Mouse (Mus musculus): Measurements from ENCODE around the gene Calhm4. TPM values are rescaled to one million over a fixed set of nuclear protein-coding genes. Genes with fewer than 3 reads are reported as not detected.

The Calhm4 gene
- total and polyA plus RNA-seq, 3 experiments = 0.04 TPM; not detected in 2

- Histone ChIP-seq H3K4me3 (replicated peaks in 1 of 3; ENCODE audit: low read depth in 2 of 3, low read length in 2 of 3, poor library complexity in 1 of 3) (no peak overlapping the region), H3K4me2 (ENCODE audit: insufficient read depth, low read depth, poor library complexity, severe bottlenecking) (no peak overlapping the region), H3K27me3 (replicated peaks) (no peaks in the 10 kb centered on the region), H3K36me3 (replicated peaks in 1 of 2; ENCODE audit: control insufficient read depth in 1 of 2, insufficient read depth in 1 of 2, low read length in 1 of 2) (no peaks in the 10 kb centered on the region), H3K27ac (ENCODE audit: insufficient read depth, low read depth) (no peak overlapping the region), H3K4me1 (ENCODE audit: control insufficient read depth in 1 of 2, insufficient read depth in 2 of 2) (peaks cover 0 to 8% of the 10 kb centered on the region in 2 experiments; a peak in 2 of 4 replicates), H3K9me3 (replicated peaks; ENCODE audit: low read length) (no peaks in the 10 kb centered on the region), H3K79me2 (replicated peaks; ENCODE audit: control insufficient read depth, extremely low read depth, insufficient read depth, poor library complexity, severe bottlenecking) (no peaks in the 10 kb centered on the region), H3K9ac (ENCODE audit: insufficient read depth, low read depth) (no peak overlapping the region)
- in situ Hi-C loops (cut with MboI; ENCODE audit: low pct_ligation_motif_present, low pct_unique_long_range_greater_than_20kb, low sequenced_read_pairs) (no loop called here), dilution Hi-C loops (cut with MboI; ENCODE audit: extremely low pct_ligation_motif_present, extremely low pct_unique_long_range_greater_than_20kb, low sequenced_read_pairs) (no loop called here)
- TF ChIP-seq MAFK (IDR thresholded peaks at IDR 0.05; ENCODE audit: insufficient replicate concordance, low read length) (no peak), UBTF (IDR thresholded peaks at IDR 0.05; ENCODE audit: low read depth, low read length) (no peak), POLR2AphosphoS2 (IDR thresholded peaks at IDR 0.05; ENCODE audit: low read depth, low read length) (no peak), ETS1 (conservative IDR thresholded peaks at IDR 0.05; ENCODE audit: low read depth, low read length) (no peak), IRF4 (IDR thresholded peaks at IDR 0.05; ENCODE audit: low read depth, low read length) (no peak), MEF2A (IDR thresholded peaks at IDR 0.05; ENCODE audit: borderline replicate concordance, low read depth, low read length) (no peak), CHD1 (IDR thresholded peaks at IDR 0.05; ENCODE audit: low read depth, low read length) (no peak), RCOR1 (conservative IDR thresholded peaks at IDR 0.05; ENCODE audit: low read depth, low read length) (no peak), RAD21 (IDR thresholded peaks at IDR 0.05; ENCODE audit: low read depth, low read length) (no peak), MYC (IDR thresholded peaks at IDR 0.05; ENCODE audit: low read depth, low read length) (no peak), BHLHE40 (IDR thresholded peaks at IDR 0.05; ENCODE audit: low read depth, low read length) (no peak), HCFC1 (IDR thresholded peaks at IDR 0.05; ENCODE audit: low read depth, low read length) (no peak), KAT2A (IDR thresholded peaks at IDR 0.05; ENCODE audit: insufficient replicate concordance, low read length) (no peak), MAX (IDR thresholded peaks at IDR 0.05; ENCODE audit: low read length) (no peak), SMC3 (IDR thresholded peaks at IDR 0.05; ENCODE audit: low read depth, low read length) (no peak), E2F4 (IDR thresholded peaks at IDR 0.05; ENCODE audit: insufficient replicate concordance, low read depth, low read length) (no peak), CHD2 (IDR thresholded peaks at IDR 0.05; ENCODE audit: low read length) (no peak), USF1 (IDR thresholded peaks at IDR 0.05; ENCODE audit: low read depth, low read length) (no peak)
- no peak for DNase-seq (ENCODE audit: extremely low read depth)
Observed at GRCm38 (mm10) chr10:34074522-34075200, 30.6 kb upstream of the Calhm4 start.

GRCm38 (mm10) chr10:34071650-34072049 is 27.5 kb upstream of the Calhm4 start:
- no peaks in the 10 kb centered on the region for H3K36me3 ChIP-seq (replicated peaks in 1 of 2; ENCODE audit: control insufficient read depth in 1 of 2, insufficient read depth in 1 of 2, low read length in 1 of 2)
- TF ChIP-seq CTCF (conservative IDR thresholded peaks at IDR 0.05 in 1 of 2, IDR thresholded peaks at IDR 0.05 in 1 of 2; ENCODE audit: low read depth in 2 of 2, low read length in 2 of 2) (peak in 1 of 2 experiments; percentile 55; a peak in 2 of 4 replicates), MAX (IDR thresholded peaks at IDR 0.05; ENCODE audit: low read length) (no peak), RAD21 (IDR thresholded peaks at IDR 0.05; ENCODE audit: low read depth, low read length) (no peak), JUND (conservative IDR thresholded peaks at IDR 0.05; ENCODE audit: low read depth, low read length) (no peak), EP300 (IDR thresholded peaks at IDR 0.05; ENCODE audit: low read length) (no peak), KAT2A (IDR thresholded peaks at IDR 0.05; ENCODE audit: insufficient replicate concordance, low read length) (no peak), ZNF384 (IDR thresholded peaks at IDR 0.05; ENCODE audit: low read depth, low read length) (0 out of 2 replicates have a peak, but pooled peaks have one; percentile 49), SMC3 (IDR thresholded peaks at IDR 0.05; ENCODE audit: low read depth, low read length) (peak; percentile 17; the same call in 1 of the 2 replicates), CHD2 (IDR thresholded peaks at IDR 0.05; ENCODE audit: low read length) (no peak), MAFK (IDR thresholded peaks at IDR 0.05; ENCODE audit: insufficient replicate concordance, low read length) (no peak), MYC (IDR thresholded peaks at IDR 0.05; ENCODE audit: low read depth, low read length) (no peak), MEF2A (IDR thresholded peaks at IDR 0.05; ENCODE audit: borderline replicate concordance, low read depth, low read length) (no peak), GABPA (IDR thresholded peaks at IDR 0.05; ENCODE audit: insufficient replicate concordance, low read depth, low read length) (no peak)
- H3K4me2 ChIP-seq (ENCODE audit: insufficient read depth, low read depth, poor library complexity, severe bottlenecking) = peak overlapping the region; percentile 50
- H3K9me3 ChIP-seq (replicated peaks; ENCODE audit: low read length) = no peaks in the 10 kb centered on the region
- no peak overlapping the region for H3K27ac ChIP-seq (ENCODE audit: insufficient read depth, low read depth)
- H3K9ac ChIP-seq (ENCODE audit: insufficient read depth, low read depth) = no peak overlapping the region
- H3K79me2 ChIP-seq (replicated peaks; ENCODE audit: control insufficient read depth, extremely low read depth, insufficient read depth, poor library complexity, severe bottlenecking) = no peaks in the 10 kb centered on the region
- no peaks in the 10 kb centered on the region for H3K27me3 ChIP-seq (replicated peaks)
- no peak for DNase-seq (ENCODE audit: extremely low read depth)
- dilution Hi-C loops (cut with MboI; ENCODE audit: extremely low pct_ligation_motif_present, extremely low pct_unique_long_range_greater_than_20kb, low sequenced_read_pairs) = no loop called here
- H3K4me3 ChIP-seq (replicated peaks in 1 of 3; ENCODE audit: low read depth in 2 of 3, low read length in 2 of 3, poor library complexity in 1 of 3) = no peak overlapping the region
- peaks cover 0 to 8% of the 10 kb centered on the region in 2 experiments; a peak in 2 of 4 replicates for H3K4me1 ChIP-seq (ENCODE audit: control insufficient read depth in 1 of 2, insufficient read depth in 2 of 2)
- in situ Hi-C loops (cut with MboI; ENCODE audit: low pct_ligation_motif_present, low pct_unique_long_range_greater_than_20kb, low sequenced_read_pairs) = no loop called here
